15 mouse cellular contexts compared by ENCODE assay signal in the genomic region with DNA sequence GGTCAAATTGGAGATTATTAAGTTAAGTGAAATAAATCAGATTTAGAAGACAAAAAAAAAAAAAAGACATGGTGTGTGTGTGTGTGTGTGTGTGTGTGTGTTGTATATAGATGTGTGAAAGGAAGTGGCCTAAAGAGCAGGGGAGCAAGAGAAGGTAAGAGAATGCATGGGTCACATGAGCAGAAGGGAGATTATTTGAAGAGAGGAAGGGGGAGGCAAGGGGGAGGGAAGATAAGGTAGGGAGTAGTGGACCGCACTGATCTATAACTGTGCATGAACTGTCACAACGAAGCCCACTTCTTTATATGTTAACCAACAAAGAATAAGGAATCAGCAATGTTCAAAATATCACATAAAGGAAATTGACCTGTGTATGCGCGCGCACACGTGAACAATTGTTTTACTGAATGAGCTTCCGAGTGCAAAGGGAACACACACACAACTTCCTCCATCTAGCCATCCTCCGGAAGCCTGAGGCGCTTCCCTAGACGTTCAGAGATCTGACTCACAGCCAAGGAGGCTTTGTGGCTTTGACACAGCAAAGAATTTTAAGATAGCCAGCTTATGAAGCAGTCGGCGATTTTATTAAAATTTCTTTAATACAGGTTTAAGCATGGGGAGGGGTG. TPM values are rescaled to one million over a fixed set of nuclear protein-coding genes. Genes with fewer than 3 reads are reported as not detected.
DNase-seq lines count a peak whose midpoint lies in the region; ATAC-seq and TF ChIP-seq lines count a peak whose summit lies in the region.
"Had no signal": no experiment of that assay in that cellular context is flagged by ENCODE, and none has a peak within 500 bp of the region (broad histone marks: within the 10 kb centered on the region; RNA-seq: fewer than 3 reads in every experiment).

No protein-coding gene starts in this region.

- H3K9me3 ChIP-seq in liver, embryonic 12.5 days (replicated peaks), result no peaks in the 10 kb centered on the region
- H3K9me3 ChIP-seq: embryonic facial prominence, embryonic 13.5 days; limb, embryonic 15.5 days had no signal

- H3K27ac ChIP-seq in liver, embryonic 12.5 days, result no peak overlapping the region
- no peak overlapping the region for H3K27ac ChIP-seq in kidney, adult 2 months (ENCODE audit: insufficient read depth, low read depth, low read length)
- H3K27ac ChIP-seq: embryonic facial prominence, embryonic 13.5 days; limb, embryonic 15.5 days had no signal

- TF ChIP-seq CTCF in brain, embryonic 14.5 days (IDR thresholded peaks at IDR 0.05; ENCODE audit: borderline replicate concordance, extremely low read depth, insufficient read depth, insufficient read length), result no peak
- no peak for TF ChIP-seq CTCF in kidney, adult 2 months (conservative IDR thresholded peaks at IDR 0.05; ENCODE audit: insufficient read depth, insufficient read length, low read depth, low read length)

- no peaks in the 10 kb centered on the region; the same call in 1 of the 2 replicates for H3K4me1 ChIP-seq in liver, embryonic 12.5 days
- no peaks in the 10 kb centered on the region for H3K4me1 ChIP-seq in kidney, adult 2 months (ENCODE audit: control insufficient read depth, insufficient read depth, low read length)
- H3K4me1 ChIP-seq: embryonic facial prominence, embryonic 13.5 days; limb, embryonic 15.5 days had no signal

- H3K4me3 ChIP-seq in liver, embryonic 12.5 days, result no peak overlapping the region
- no peak overlapping the region for H3K4me3 ChIP-seq in kidney, adult 2 months (ENCODE audit: insufficient read depth, low read depth, low read length)
- H3K4me3 ChIP-seq: embryonic facial prominence, embryonic 13.5 days; limb, embryonic 15.5 days had no signal

- no peak overlapping the region for H3K9ac ChIP-seq in liver, embryonic 12.5 days
- H3K9ac ChIP-seq: embryonic facial prominence, embryonic 13.5 days; limb, embryonic 15.5 days had no signal

- no peaks in the 10 kb centered on the region for H3K36me3 ChIP-seq in liver, embryonic 12.5 days
- no peaks in the 10 kb centered on the region for H3K36me3 ChIP-seq in kidney, adult 2 months (ENCODE audit: control insufficient read depth, insufficient read depth, low read length)
- H3K36me3 ChIP-seq: embryonic facial prominence, embryonic 13.5 days; limb, embryonic 15.5 days had no signal

- 19% methylated on average over 12 of the region's 12 CpGs for WGBS in liver, embryonic 12.5 days (ENCODE audit: insufficient replicate concordance)
- WGBS in kidney, adult 2 months, result 61% methylated on average over 12 of the region's 12 CpGs

- intact Hi-C loops in left cerebral cortex, postnatal 36 days (cut with DNase I), result no loop called here

- no peak for ATAC-seq in liver, embryonic 12.5 days
- peak; percentile 47 for ATAC-seq in megakaryocyte-erythroid progenitor cell, adult 5-6 weeks (replicated peaks; ENCODE audit: low FRiP score, low TSS enrichment, poor library complexity, severe bottlenecking)
- ATAC-seq: hindbrain, embryonic 16.5 days had no signal

- peak; percentile 10 for DNase-seq in liver
- DNase-seq in CD4-positive helper T cell, adult 2 months (ENCODE audit: low read depth, low spot score), result peak; percentile 68
- DNase-seq in brain, embryonic 14.5 days (ENCODE audit: low read depth), result peak; percentile 25
- no peak for DNase-seq in left cerebral cortex, postnatal 36 days (ENCODE audit: low spot score in 2 of 2)
- no peak for DNase-seq in kidney, adult 2 months
- no peak for DNase-seq in adrenal gland, postnatal 25 days
- DNase-seq: B cell, adult 2 months; cerebellum, postnatal 36 days; heart, adult 18-20 months; lung, postnatal 14 days had no signal

- no peak overlapping the region for H3K4me2 ChIP-seq in liver, embryonic 12.5 days
- H3K4me2 ChIP-seq: embryonic facial prominence, embryonic 13.5 days; limb, embryonic 15.5 days had no signal

- no peak for TF ChIP-seq POLR2A in brain, embryonic 14.5 days (IDR thresholded peaks at IDR 0.05; ENCODE audit: borderline replicate concordance, extremely low read depth, insufficient read depth, insufficient read length, poor library complexity, severe bottlenecking)
- no peak for TF ChIP-seq POLR2A in kidney, adult 2 months (IDR thresholded peaks at IDR 0.05; ENCODE audit: low read depth, low read length)

- no peaks in the 10 kb centered on the region for H3K27me3 ChIP-seq in liver, embryonic 12.5 days (replicated peaks)
- no peaks in the 10 kb centered on the region for H3K27me3 ChIP-seq in kidney, adult 2 months (replicated peaks; ENCODE audit: control insufficient read depth, insufficient read depth, low read length)
- H3K27me3 ChIP-seq: embryonic facial prominence, embryonic 13.5 days; limb, embryonic 15.5 days had no signal

RNA-seq across cellular contexts. Expression of a gene that starts 57.6 kb away (rescaled TPM):
- 0.13 and 0.63 TPM in 2 replicates for polyA plus RNA-seq in liver, embryonic 12.5 days (2016; fragmentation: Nextera tagmentation; extraction: Ambion mirVana)
- 8.3 and 15.2 TPM in 2 replicates for polyA plus RNA-seq in brain, embryonic 14.5 days (2012; rRNA removed)
- not detected in 2 replicates for total RNA-seq in megakaryocyte-erythroid progenitor cell, adult 5-6 weeks (2014; fragmentation: Nextera tagmentation)
- total RNA-seq in megakaryocyte-erythroid progenitor cell, adult 5-6 weeks (2017), result not detected in 2 replicates
- 10 to 100 TPM; 19.7 to 23.8 TPM for total RNA-seq in left cerebral cortex, postnatal 36 days (2021)
- 2.1 and 3.6 TPM in 2 replicates for polyA plus RNA-seq in kidney, adult 2 months (2012; rRNA removed)
- 10.4 and 17.8 TPM in 2 replicates for total RNA-seq in adrenal gland, postnatal 25 days (2021)

Comparison
In these comparisons a context has a peak if more than half of its experiments do, and no peak if none do; other contexts are left out.
1. DNase-seq: peak in liver (single experiment), CD4-positive helper T cell, adult 2 months (single experiment) and brain, embryonic 14.5 days (single experiment); none in left cerebral cortex, postnatal 36 days (0 of 2), kidney, adult 2 months (single experiment) and adrenal gland, postnatal 25 days (single experiment).
2. RNA of a gene that starts 57.6 kb away (total RNA-seq): 19.7 to 23.8 TPM in left cerebral cortex, postnatal 36 days and 10.4 to 17.8 TPM in adrenal gland, postnatal 25 days; not detected in megakaryocyte-erythroid progenitor cell, adult 5-6 weeks; every median in the first group is over 10 times any median in the second.